Mouse (Mus musculus) spleen, adult 2 months (tissue): ENCODE data around the gene Mfsd4b5. TPM values are rescaled to one million over a fixed set of nuclear protein-coding genes. Genes with fewer than 3 reads are reported as not detected.
"Not testable (repeated sequence)": the region's sequence is repeated elsewhere in the genome, so short reads cannot be mapped to it uniquely, and the experiment has no call there.

Experiments used
- DNase-seq, 2 experiments: peaks; one replicate each; pipeline versions ENCODE4 v3.0.0 to v3.0.0-alpha.2; 2012 to 2021; ENCODE audit warnings: low spot score in 2 of 2, low read depth in 1 of 2
- H3K27ac ChIP-seq: fragments of 200-500 bp; 2 replicates; pipeline ENCODE4 v1.5.1; 2012; ENCODE audit warnings: low read length, inconsistent platforms; ENCODE audit not compliant: insufficient read depth
- H3K27me3 ChIP-seq: fragments of 200-500 bp; 2 replicates; pipeline ENCODE4 v1.6.1; 2012; ENCODE audit warnings: mild to moderate bottlenecking, moderate library complexity, low read length, inconsistent platforms; ENCODE audit not compliant: control insufficient read depth, insufficient read depth
- H3K36me3 ChIP-seq: fragments of 200-500 bp; 2 replicates; pipeline ENCODE4 v1.6.1; 2012; ENCODE audit warnings: mild to moderate bottlenecking, low read length, inconsistent platforms; ENCODE audit not compliant: control insufficient read depth, insufficient read depth
- H3K4me1 ChIP-seq: fragments of 200-500 bp; 2 replicates; pipeline ENCODE4 v1.6.1; 2011; ENCODE audit warnings: inconsistent platforms; ENCODE audit not compliant: control insufficient read depth, insufficient read depth, insufficient read length
- H3K4me3 ChIP-seq: fragments of 200-500 bp; 2 replicates; pipeline ENCODE4 v1.5.1; 2011; ENCODE audit warnings: mild to moderate bottlenecking, inconsistent platforms; ENCODE audit not compliant: insufficient read depth, insufficient read length; ENCODE audit errors: extremely low read depth
- CTCF ChIP-seq: fragments of 200-500 bp; IDR thresholded peaks from 2 replicates; pipeline ENCODE4 v1.5.1; 2011; ENCODE audit warnings: mild to moderate bottlenecking, inconsistent platforms; ENCODE audit not compliant: insufficient read depth, insufficient read length, insufficient replicate concordance; ENCODE audit errors: extremely low read depth
- POLR2A ChIP-seq: fragments of 200-500 bp; IDR thresholded peaks from 2 replicates; pipeline ENCODE4 v1.6.1; 2011; ENCODE audit warnings: low read depth, low read length, inconsistent platforms
- WGBS: fragments of 180-500 bp; shearing (Covaris S2); methylation state at CpG from one replicate; pipeline ENCODE4 v1.1.7; 2018; 5-methylcytosine and 5-hydroxymethylcytosine counted together
- polyA plus RNA-seq: library from polyadenylated mRNA; depleted of rRNA; stranded (reverse); fragments of >200 nt; gene quantifications from 2 replicates; pipeline ENCODE4 v1.2.3, GENCODE M21; 2012

Mfsd4b5 gene
- polyA plus RNA-seq, 1 experiment: 0.08 TPM

DNA sequence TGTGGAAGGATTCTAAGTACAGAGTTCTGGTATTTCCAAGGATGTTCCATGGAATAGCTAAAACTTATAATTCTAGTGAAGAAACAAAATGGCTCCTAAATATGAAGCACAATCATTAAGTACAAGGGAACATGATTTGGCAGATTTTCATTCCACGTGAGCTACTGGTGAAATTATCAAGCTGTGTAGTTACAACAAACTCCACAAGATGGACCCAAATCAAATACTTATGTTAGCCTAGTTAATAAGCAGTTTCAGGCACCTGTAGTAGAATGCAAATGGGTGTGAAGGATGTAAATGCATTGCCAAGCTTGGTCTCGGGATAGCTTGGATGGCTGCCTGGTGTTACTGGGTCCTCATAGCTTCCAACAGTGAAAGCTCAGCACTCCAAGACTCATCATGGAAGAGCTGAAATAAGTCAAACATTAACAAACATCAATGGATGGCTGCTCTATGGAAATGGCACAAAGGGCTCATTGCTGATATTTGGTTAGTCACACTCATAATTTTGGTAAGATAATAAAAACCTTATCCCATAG, 30.0 kb downstream of the Mfsd4b5 start:
- H3K4me1 ChIP-seq: peaks cover 2% of the 10 kb centered on the region; the same call in 1 of the 2 replicates
- no peak overlapping the region for H3K4me3 ChIP-seq
- no peak overlapping the region for H3K27ac ChIP-seq
- 60% methylated on average over 2 of the region's 2 CpGs for WGBS
- no peak for DNase-seq
- TF ChIP-seq CTCF: no peak
- no peak for TF ChIP-seq POLR2A
- no peaks in the 10 kb centered on the region for H3K36me3 ChIP-seq
- no peaks in the 10 kb centered on the region; the same call in 1 of the 2 replicates for H3K27me3 ChIP-seq

DNA sequence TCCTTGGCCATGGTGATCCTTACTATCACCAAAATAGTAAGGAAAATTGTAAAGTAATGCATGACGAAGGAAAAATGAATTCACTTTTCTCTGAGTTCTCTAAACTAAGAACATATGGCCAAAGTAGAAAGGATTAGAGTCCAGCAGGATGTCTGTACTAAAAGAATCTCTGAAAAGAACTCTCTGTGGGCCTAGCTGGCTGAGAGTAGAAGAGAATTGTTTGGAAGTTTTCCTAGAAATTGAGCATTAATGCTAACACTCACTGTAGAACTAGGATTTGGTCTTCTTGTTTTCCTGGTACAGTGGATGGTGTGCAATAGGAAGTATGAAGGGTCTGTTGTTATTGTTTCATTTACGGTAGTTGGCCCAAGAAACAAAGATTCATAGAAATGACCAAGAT, 31.3 kb downstream of the Mfsd4b5 start:
- Histone ChIP-seq H3K36me3 (no peaks in the 10 kb centered on the region), H3K27me3 (no peaks in the 10 kb centered on the region; the same call in 1 of the 2 replicates), H3K4me3 (no peak overlapping the region), H3K27ac (no peak overlapping the region), H3K4me1 (peaks cover 2% of the 10 kb centered on the region; the same call in 1 of the 2 replicates)
- TF ChIP-seq POLR2A: no peak
- no peak for DNase-seq
- WGBS: 83% methylated on average over 2 of the region's 2 CpGs

DNA sequence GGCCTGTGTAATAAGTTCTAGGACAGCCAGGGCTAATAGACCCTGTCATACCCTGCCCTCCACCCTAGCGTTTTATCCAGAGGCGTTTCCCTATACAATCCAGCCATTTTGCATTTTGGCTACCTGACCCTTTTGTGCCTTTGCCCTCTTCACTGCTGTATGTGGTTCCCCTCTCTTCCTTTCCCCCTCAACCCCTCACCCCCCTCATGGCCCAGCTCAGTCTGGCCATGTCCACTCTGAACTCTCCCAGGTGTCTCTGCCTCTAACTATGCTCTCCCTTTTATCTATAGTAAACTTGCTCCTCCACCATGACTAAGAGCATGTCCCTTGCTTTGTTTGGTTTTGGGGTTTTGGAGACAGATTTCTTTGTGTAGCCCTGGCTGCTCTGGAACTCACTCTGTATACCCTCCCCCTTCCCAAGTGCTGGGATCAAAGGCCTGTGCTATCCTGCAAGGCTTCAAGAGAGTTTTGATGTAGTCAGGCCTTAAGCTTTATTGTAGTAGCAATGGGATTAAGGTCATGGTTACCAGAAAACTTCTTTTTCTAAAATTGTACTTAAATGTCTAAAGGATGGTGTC, 37.0 kb downstream of the Mfsd4b5 start:
- WGBS: 91% methylated on average over 2 of the region's 2 CpGs
- TF ChIP-seq POLR2A: no peak
- no peak for TF ChIP-seq CTCF
- DNase-seq: no peak

DNA sequence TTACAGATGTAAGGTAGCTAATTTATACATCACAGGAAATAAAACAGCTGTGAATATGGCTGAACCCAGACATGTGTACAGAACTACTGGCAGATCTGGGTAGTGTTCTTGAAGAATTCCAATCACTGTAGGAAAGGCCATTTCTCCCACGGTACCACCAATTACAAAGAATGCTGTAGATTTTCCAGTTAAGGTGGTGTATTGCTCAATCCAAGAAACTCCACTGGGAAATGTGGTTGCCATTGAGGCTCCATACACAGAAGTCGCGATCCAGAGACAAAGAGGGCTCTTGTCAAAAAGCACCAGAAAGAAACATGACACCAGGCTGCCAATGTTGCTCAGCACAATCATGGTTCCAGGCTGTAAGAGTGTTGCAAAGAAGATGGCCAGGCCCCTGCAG, 39.3 kb downstream of the Mfsd4b5 start:
- not testable (repeated sequence) for H3K27me3 ChIP-seq, H3K4me1 ChIP-seq, DNase-seq, H3K36me3 ChIP-seq, H3K27ac ChIP-seq, H3K4me3 ChIP-seq
- 92% methylated on average over 3 of the region's 3 CpGs for WGBS

More for the DNA sequence above, 37.0 kb downstream of the Mfsd4b5 start:
- Histone ChIP-seq H3K36me3 (no peaks in the 10 kb centered on the region), H3K27ac (no peak overlapping the region), H3K27me3 (no peaks in the 10 kb centered on the region), H3K4me3 (no peak overlapping the region), H3K4me1 (no peaks in the 10 kb centered on the region)

DNA sequence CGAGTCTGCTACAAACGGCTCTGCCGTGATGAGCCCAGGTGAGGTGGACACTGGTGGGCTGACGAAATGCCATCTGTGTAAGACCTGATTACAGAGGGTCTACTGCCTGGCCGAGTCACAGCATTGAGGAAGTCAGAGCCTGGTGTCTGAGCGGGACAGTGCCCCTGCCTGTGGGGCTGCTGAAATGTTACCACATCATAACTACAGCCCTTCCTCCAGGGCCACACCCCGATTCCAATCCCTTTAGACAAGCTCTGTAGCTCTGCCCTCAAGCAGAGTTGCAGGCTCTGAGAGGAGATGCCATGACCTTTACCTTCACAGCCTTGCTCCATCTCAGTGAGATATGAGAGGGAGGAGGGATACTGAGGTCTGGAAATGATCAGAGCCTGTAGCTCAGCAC, 49.9 kb downstream of the Mfsd4b5 start:
- Histone ChIP-seq H3K27me3 (no peaks in the 10 kb centered on the region), H3K4me3 (no peak overlapping the region), H3K27ac (no peak overlapping the region), H3K4me1 (no peaks in the 10 kb centered on the region), H3K36me3 (no peaks in the 10 kb centered on the region)
- TF ChIP-seq POLR2A (no peak), CTCF (no peak)
- WGBS: 43% methylated on average over 7 of the region's 7 CpGs
- no peak for DNase-seq

DNA sequence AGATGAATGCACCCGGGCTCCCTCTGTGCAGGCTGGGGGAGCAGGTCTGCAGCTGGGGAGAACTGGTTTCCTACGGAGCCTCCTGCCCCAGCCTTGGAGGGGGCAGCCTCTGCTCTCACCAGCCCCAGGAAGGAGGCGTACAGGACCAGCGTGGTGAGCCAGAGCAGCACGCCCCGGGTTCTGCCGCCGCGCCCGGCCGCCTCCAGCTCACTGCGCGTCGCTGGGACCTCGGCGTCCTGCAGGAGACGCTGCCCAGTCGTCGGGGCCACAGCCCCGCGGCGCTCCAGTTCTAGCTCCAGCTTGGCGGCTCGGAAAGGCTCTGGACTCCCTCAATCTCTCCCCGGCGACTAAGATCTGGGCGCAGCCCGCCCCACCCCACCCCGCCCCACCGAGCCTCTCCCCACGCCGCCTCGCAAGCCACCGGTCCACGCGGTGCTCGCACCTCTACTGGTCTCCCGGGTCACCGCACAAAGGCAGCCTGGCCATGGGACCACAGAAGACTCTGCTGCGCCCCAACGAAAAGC, 59.8 kb downstream of the Mfsd4b5 start, which contains the start of gene Mfsd4b2:
Gene Mfsd4b2, minus strand, starts transcription at position 308 of the 524 bp plus-strand sequence.
- H3K27ac ChIP-seq: no peak within 1 kb of the TSS
- no peaks in the 10 kb centered on the region for H3K36me3 ChIP-seq
- H3K4me1 ChIP-seq: no peaks in the 10 kb centered on the region; the same call in 1 of the 2 replicates
- no peak for DNase-seq
- H3K4me3 ChIP-seq: no peak within 1 kb of the TSS
- TF ChIP-seq POLR2A (no peak), CTCF (no peak)
- peaks cover 5% of the 10 kb centered on the region for H3K27me3 ChIP-seq
- 3% methylated on average over 41 of the region's 41 CpGs for WGBS

DNA sequence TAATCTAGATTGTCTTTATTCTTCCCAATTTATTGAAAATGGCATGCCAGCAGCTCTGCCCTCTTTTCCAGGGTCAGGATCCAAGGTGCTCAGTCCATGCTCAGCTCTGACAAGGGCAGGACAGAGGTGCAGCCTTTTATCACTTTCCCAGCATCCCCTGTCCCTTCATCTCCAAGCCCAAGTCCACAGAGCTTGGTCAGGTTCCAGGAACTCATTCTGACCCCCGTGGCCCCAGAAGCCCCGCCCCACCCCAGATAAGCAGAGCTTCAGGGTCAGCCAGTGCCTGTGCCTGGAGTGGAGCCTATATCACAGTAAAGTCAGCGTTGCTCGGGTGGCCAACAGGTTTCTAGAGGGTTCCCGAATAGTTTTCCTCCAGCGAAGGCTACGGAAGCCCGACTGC, 61.9 kb downstream of the Mfsd4b5 start:
- H3K27ac ChIP-seq, H3K4me1 ChIP-seq, H3K36me3 ChIP-seq, H3K4me3 ChIP-seq, H3K27me3 ChIP-seq, DNase-seq: not testable (repeated sequence)
- WGBS: 76% methylated on average over 8 of the region's 8 CpGs
